Mouse (Mus musculus): ENCODE measurements around the gene Scd4. TPM values are rescaled to one million over a fixed set of nuclear protein-coding genes. Genes with fewer than 3 reads are reported as not detected.
A peak's percentile ranks its signal among the peaks of the same experiment; 100 is the strongest.

Scd4 gene
- polyA plus RNA-seq, 1 experiment from 2014 or later, result 0.08 TPM

- H3K27ac ChIP-seq, result peak overlapping the region; percentile 99
- ATAC-seq, result peak; percentile 97
- peak overlapping the region; percentile 92 for H3K9ac ChIP-seq (replicated peaks)
- peak overlapping the region; percentile 100 for H3K4me2 ChIP-seq (replicated peaks)
- H3K9me3 ChIP-seq, result no peaks in the 10 kb centered on the region
- peaks cover 30% of the 10 kb centered on the region for H3K36me3 ChIP-seq
- WGBS, result under 1% methylated on average over 30 of the region's 31 CpGs
- no peaks in the 10 kb centered on the region for H3K27me3 ChIP-seq
- H3K4me3 ChIP-seq (replicated peaks), result peak overlapping the region; percentile 82
- H3K4me1 ChIP-seq (replicated peaks), result peaks cover 60% of the 10 kb centered on the region
Observed at GRCm38 (mm10) chr19:44293769-44294551, 38.9 kb upstream of the Scd4 start.

GRCm38 (mm10) chr19:44294588-44295041 is 38.3 kb upstream of the Scd4 start:
- peak; percentile 59 for ATAC-seq
- H3K9me3 ChIP-seq, result no peaks in the 10 kb centered on the region
- no peaks in the 10 kb centered on the region for H3K27me3 ChIP-seq
- H3K9ac ChIP-seq (replicated peaks), result peak overlapping the region; percentile 92
- H3K36me3 ChIP-seq, result peaks cover 36% of the 10 kb centered on the region
- peak overlapping the region; percentile 100 for H3K4me2 ChIP-seq (replicated peaks)
- 0% methylated on average over 14 of the region's 14 CpGs for WGBS
- peaks cover 67% of the 10 kb centered on the region for H3K4me1 ChIP-seq (replicated peaks)
- peak overlapping the region; percentile 82 for H3K4me3 ChIP-seq (replicated peaks)
- H3K27ac ChIP-seq, result peak overlapping the region; percentile 99

- WGBS, result 5% methylated on average over 3 of the region's 3 CpGs
- peak overlapping the region; percentile 100 for H3K4me2 ChIP-seq (replicated peaks)
- ATAC-seq, result no peak
- no peaks in the 10 kb centered on the region for H3K9me3 ChIP-seq
- H3K4me1 ChIP-seq (replicated peaks), result peaks cover 73% of the 10 kb centered on the region
- H3K27me3 ChIP-seq, result no peaks in the 10 kb centered on the region
- H3K9ac ChIP-seq (replicated peaks), result peak overlapping the region; percentile 92
- peak overlapping the region; percentile 99 for H3K27ac ChIP-seq
- H3K4me3 ChIP-seq (replicated peaks), result peak overlapping the region; percentile 82
- peaks cover 42% of the 10 kb centered on the region for H3K36me3 ChIP-seq
Observed at GRCm38 (mm10) chr19:44295251-44295650, 37.6 kb upstream of the Scd4 start.

- no peak for ATAC-seq
- H3K9ac ChIP-seq (replicated peaks), result peak overlapping the region; percentile 92
- H3K27me3 ChIP-seq, result no peaks in the 10 kb centered on the region
- peak overlapping the region; percentile 82 for H3K4me3 ChIP-seq (replicated peaks)
- peak overlapping the region; percentile 100 for H3K4me2 ChIP-seq (replicated peaks)
- H3K27ac ChIP-seq, result peak overlapping the region; percentile 99; the same call in 1 of the 2 replicates
- 1% methylated on average over 4 of the region's 4 CpGs for WGBS
- H3K36me3 ChIP-seq, result peaks cover 47% of the 10 kb centered on the region
- H3K4me1 ChIP-seq (replicated peaks), result peaks cover 78% of the 10 kb centered on the region
- no peaks in the 10 kb centered on the region for H3K9me3 ChIP-seq
Observed at GRCm38 (mm10) chr19:44295741-44296140, 37.2 kb upstream of the Scd4 start.

- no peaks in the 10 kb centered on the region for H3K27me3 ChIP-seq
- no peak for ATAC-seq
- 19% methylated on average over 7 of the region's 7 CpGs for WGBS
- peak overlapping the region; percentile 82 for H3K4me3 ChIP-seq (replicated peaks)
- peak overlapping the region; percentile 100 for H3K4me2 ChIP-seq (replicated peaks)
- peaks cover 82% of the 10 kb centered on the region for H3K4me1 ChIP-seq (replicated peaks)
- H3K9me3 ChIP-seq, result no peaks in the 10 kb centered on the region
- peak overlapping the region; percentile 92 for H3K9ac ChIP-seq (replicated peaks)
- H3K36me3 ChIP-seq, result peaks cover 52% of the 10 kb centered on the region
- no peak overlapping the region for H3K27ac ChIP-seq
Observed at GRCm38 (mm10) chr19:44296186-44296585, 36.7 kb upstream of the Scd4 start.

GRCm38 (mm10) chr19:44297068-44297760 is 35.7 kb upstream of the Scd4 start:
- Histone ChIP-seq H3K9ac (replicated peaks) (peak overlapping the region; percentile 92), H3K4me3 (replicated peaks) (peak overlapping the region; percentile 82), H3K4me1 (replicated peaks) (peaks cover 81% of the 10 kb centered on the region), H3K4me2 (replicated peaks) (peak overlapping the region; percentile 100), H3K27me3 (no peaks in the 10 kb centered on the region), H3K27ac (0 out of 2 replicates have a peak overlapping the region, but pooled peaks have one; percentile 44), H3K36me3 (peaks cover 61% of the 10 kb centered on the region), H3K9me3 (no peaks in the 10 kb centered on the region)
- WGBS, result 60% methylated on average over 8 of the region's 8 CpGs
- ATAC-seq, result no peak

- Histone ChIP-seq H3K36me3 (peaks cover 67% of the 10 kb centered on the region), H3K9me3 (no peaks in the 10 kb centered on the region), H3K4me3 (replicated peaks) (peak overlapping the region; percentile 82), H3K4me2 (replicated peaks) (peak overlapping the region; percentile 100), H3K27me3 (no peaks in the 10 kb centered on the region), H3K27ac (no peak overlapping the region), H3K4me1 (replicated peaks) (peaks cover 80% of the 10 kb centered on the region), H3K9ac (replicated peaks) (peak overlapping the region; percentile 92)
- no peak for ATAC-seq
- WGBS, result 80% methylated on average over 9 of the region's 9 CpGs
Observed at GRCm38 (mm10) chr19:44297862-44298261, 35.0 kb upstream of the Scd4 start.

- H3K9me3 ChIP-seq, result no peaks in the 10 kb centered on the region
- ATAC-seq, result no peak
- H3K27me3 ChIP-seq, result no peaks in the 10 kb centered on the region
- peak overlapping the region; percentile 92 for H3K9ac ChIP-seq (replicated peaks)
- peaks cover 80% of the 10 kb centered on the region for H3K36me3 ChIP-seq
- H3K4me3 ChIP-seq (replicated peaks), result peak overlapping the region; percentile 82
- no peak overlapping the region for H3K27ac ChIP-seq
- peak overlapping the region; percentile 100 for H3K4me2 ChIP-seq (replicated peaks)
- 84% methylated on average over 9 of the region's 9 CpGs for WGBS
- H3K4me1 ChIP-seq (replicated peaks), result peaks cover 82% of the 10 kb centered on the region
Observed at GRCm38 (mm10) chr19:44299078-44299477, 33.8 kb upstream of the Scd4 start.

- Histone ChIP-seq H3K4me3 (replicated peaks) (peak overlapping the region; percentile 14), H3K4me1 (replicated peaks) (peaks cover 90% of the 10 kb centered on the region), H3K4me2 (replicated peaks) (peak overlapping the region; percentile 100), H3K36me3 (peaks cover 88% of the 10 kb centered on the region), H3K27me3 (no peaks in the 10 kb centered on the region), H3K27ac (no peak overlapping the region), H3K9ac (replicated peaks) (peak overlapping the region; percentile 39; the same call in 1 of the 2 replicates), H3K9me3 (no peaks in the 10 kb centered on the region)
- WGBS, result 83% methylated on average over 6 of the region's 6 CpGs
- ATAC-seq, result no peak
Observed at GRCm38 (mm10) chr19:44299902-44300301, 33.0 kb upstream of the Scd4 start.

GRCm38 (mm10) chr19:44300520-44300919 is 32.4 kb upstream of the Scd4 start:
- 89% methylated on average over 7 of the region's 7 CpGs for WGBS
- no peaks in the 10 kb centered on the region for H3K9me3 ChIP-seq
- H3K27me3 ChIP-seq, result no peaks in the 10 kb centered on the region
- no peak overlapping the region for H3K27ac ChIP-seq
- ATAC-seq, result no peak
- peaks cover 94% of the 10 kb centered on the region for H3K36me3 ChIP-seq
- peak overlapping the region; percentile 14 for H3K4me3 ChIP-seq (replicated peaks)
- H3K4me1 ChIP-seq (replicated peaks), result peaks cover 90% of the 10 kb centered on the region
- peak overlapping the region; percentile 39; the same call in 1 of the 2 replicates for H3K9ac ChIP-seq (replicated peaks)
- H3K4me2 ChIP-seq (replicated peaks), result peak overlapping the region; percentile 100

- H3K9me3 ChIP-seq, result no peaks in the 10 kb centered on the region
- H3K36me3 ChIP-seq, result peaks cover 99% of the 10 kb centered on the region
- H3K9ac ChIP-seq (replicated peaks), result no peak overlapping the region
- peak overlapping the region; percentile 100 for H3K4me2 ChIP-seq (replicated peaks)
- no peak overlapping the region for H3K4me3 ChIP-seq (replicated peaks)
- no peaks in the 10 kb centered on the region for H3K27me3 ChIP-seq
- ATAC-seq, result no peak
- peaks cover 91% of the 10 kb centered on the region for H3K4me1 ChIP-seq (replicated peaks)
- 81% methylated on average over 16 of the region's 16 CpGs for WGBS
- H3K27ac ChIP-seq, result peak overlapping the region; percentile 19; the same call in 1 of the 2 replicates
Observed at GRCm38 (mm10) chr19:44301176-44301575, 31.7 kb upstream of the Scd4 start.

Measured in midbrain, embryonic 13.5 days (tissue).